Mouse (Mus musculus) kidney, embryonic 14.5 days (tissue): ENCODE results near the gene Hoxd9. TPM values are rescaled to one million over a fixed set of nuclear protein-coding genes. Genes with fewer than 3 reads are reported as not detected.
A peak's percentile ranks its signal among the peaks of the same experiment; 100 is the strongest.

Experiments used
- ATAC-seq: fragments of 200-750 bp; cut with Nextera tagmentation; 2 replicates; pipeline ENCODE4 v1.8.0; 2017; ENCODE audit warnings: moderate number of reproducible peaks, mild to moderate bottlenecking, moderate TSS enrichment, moderate library complexity; ENCODE audit not compliant: low FRiP score, low TSS enrichment
- H3K27ac ChIP-seq: fragments of 300-500 bp; sonication (generic); 2 replicates; pipeline ENCODE4 v1.5.1; 2014; ENCODE audit warnings: low read depth, mild to moderate bottlenecking, low read length, moderate library complexity, mixed read lengths
- H3K27me3 ChIP-seq: fragments of 300-500 bp; sonication (generic); 2 replicates; pipeline ENCODE4 v1.6.1; 2014; ENCODE audit warnings: mild to moderate bottlenecking, low read length; ENCODE audit not compliant: control insufficient read depth, insufficient read depth
- H3K36me3 ChIP-seq: fragments of 300-500 bp; sonication (generic); 2 replicates; pipeline ENCODE4 v1.6.1; 2014; ENCODE audit warnings: low read length, mixed read lengths; ENCODE audit not compliant: control insufficient read depth, insufficient read depth
- H3K4me1 ChIP-seq: fragments of 300-500 bp; sonication (generic); 2 replicates; pipeline ENCODE4 v1.6.1; 2014; ENCODE audit warnings: low read length, mixed read lengths; ENCODE audit not compliant: control insufficient read depth, insufficient read depth
- H3K4me2 ChIP-seq: fragments of 300-500 bp; sonication (generic); replicated peaks from 2 replicates; pipeline ENCODE4 v1.6.1; 2014; ENCODE audit warnings: low read depth, mild to moderate bottlenecking, low read length
- H3K4me3 ChIP-seq: fragments of 300-500 bp; sonication (generic); 2 replicates; pipeline ENCODE4 v1.5.1; 2014; ENCODE audit warnings: mild to moderate bottlenecking, low read length
- H3K9ac ChIP-seq: fragments of 300-500 bp; sonication (generic); 2 replicates; pipeline ENCODE4 v1.6.1; 2014; ENCODE audit warnings: low read depth, mild to moderate bottlenecking, low read length, moderate library complexity
- H3K9me3 ChIP-seq: fragments of 300-500 bp; sonication (generic); 2 replicates; pipeline ENCODE4 v1.6.1; 2016; ENCODE audit warnings: low read length; ENCODE audit not compliant: control insufficient read depth
- WGBS: fragments of 180-500 bp; shearing (Covaris S2); extraction: QIAGEN DNeasy Blood & Tissue Kit; methylation state at CpG from one replicate; pipeline ENCODE4 v1.1.7; 2014; 5-methylcytosine and 5-hydroxymethylcytosine counted together
- polyA plus RNA-seq: library from polyadenylated mRNA; unstranded; fragments of >200 nt; fragmentation: Nextera tagmentation; extraction: Ambion mirVana; gene quantifications from 2 replicates; pipeline ENCODE4 v1.2.1, GENCODE M21; 2014

Gene Hoxd9
- polyA plus RNA-seq, 1 experiment from 2014 or later: 36.2 TPM

- H3K36me3 ChIP-seq: peaks cover 2% of the 10 kb centered on the region; the same call in 1 of the 2 replicates
These were observed 10.4 kb upstream of the Hoxd9 start for GRCm38 (mm10) chr2:74686988-74687697.

DNA sequence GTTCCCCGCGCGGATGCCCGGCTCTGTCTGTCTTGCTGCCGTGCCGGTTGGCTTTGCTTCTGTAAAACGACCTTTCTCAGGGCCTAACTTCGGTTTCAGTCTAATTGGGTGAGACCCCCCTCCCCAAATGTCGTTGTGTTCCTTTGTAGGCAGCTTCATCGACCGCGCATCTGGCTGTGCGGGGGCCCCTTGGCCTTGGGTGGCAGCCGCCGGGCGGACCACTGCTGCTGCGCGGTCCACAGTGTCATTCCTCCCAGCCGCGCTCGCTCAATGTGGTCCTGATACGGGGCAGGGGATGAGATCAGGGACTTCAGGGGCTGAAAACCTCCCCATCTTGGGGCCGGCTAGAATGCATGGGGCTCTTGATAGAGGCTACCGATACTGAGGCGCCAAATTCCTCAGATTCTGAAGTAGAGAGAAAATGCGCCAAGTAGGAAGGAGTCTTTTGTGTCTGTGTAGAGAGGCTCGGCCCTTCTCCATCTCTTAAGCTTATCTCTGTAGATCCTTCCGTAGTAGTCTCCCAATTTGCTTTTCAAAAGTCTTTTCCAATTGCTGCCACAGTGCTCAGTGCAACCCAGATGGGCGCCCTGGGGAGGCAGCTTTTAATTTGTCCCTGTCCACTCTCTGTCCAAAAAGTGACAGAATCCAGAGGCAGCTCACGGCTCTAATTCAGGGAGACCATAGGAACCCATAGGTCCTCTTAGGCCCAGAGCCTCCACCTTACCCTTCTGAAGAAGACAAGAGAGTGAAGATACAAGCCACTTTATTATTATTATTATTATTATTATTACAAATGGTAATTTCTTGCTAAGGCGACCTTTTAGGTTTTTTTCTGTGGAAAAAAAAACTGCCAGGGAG, 9.6 kb upstream of the Hoxd9 start:
- H3K9ac ChIP-seq: peak overlapping the region; percentile 92
- H3K36me3 ChIP-seq: peaks cover 2% of the 10 kb centered on the region; the same call in 1 of the 2 replicates
- 2% methylated on average over 31 of the region's 31 CpGs for WGBS
- H3K27ac ChIP-seq: peak overlapping the region; percentile 94
- peak overlapping the region; percentile 85 for H3K4me2 ChIP-seq
- peak overlapping the region; percentile 85 for H3K4me3 ChIP-seq
- H3K9me3 ChIP-seq: no peaks in the 10 kb centered on the region
- 0 out of 2 replicates have a peak, but pooled peaks cover 5% of the 10 kb centered on the region for H3K4me1 ChIP-seq
- H3K27me3 ChIP-seq: peaks cover 11% of the 10 kb centered on the region; the same call in 1 of the 2 replicates
- ATAC-seq: no peak

More at GRCm38 (mm10) chr2:74686988-74687697, 10.4 kb upstream of the Hoxd9 start:
- Histone ChIP-seq H3K9me3 (no peaks in the 10 kb centered on the region), H3K4me2 (peak overlapping the region; percentile 85), H3K4me1 (0 out of 2 replicates have a peak, but pooled peaks cover 3% of the 10 kb centered on the region), H3K4me3 (peak overlapping the region; percentile 85), H3K9ac (peak overlapping the region; percentile 92), H3K27me3 (peaks cover 10% of the 10 kb centered on the region; the same call in 1 of the 2 replicates), H3K27ac (peak overlapping the region; percentile 94)
- under 1% methylated on average over 27 of the region's 27 CpGs for WGBS
- ATAC-seq: no peak

- peak overlapping the region; percentile 92 for H3K9ac ChIP-seq
These were observed 8.5 kb upstream of the Hoxd9 start for GRCm38 (mm10) chr2:74688795-74689573.

DNA sequence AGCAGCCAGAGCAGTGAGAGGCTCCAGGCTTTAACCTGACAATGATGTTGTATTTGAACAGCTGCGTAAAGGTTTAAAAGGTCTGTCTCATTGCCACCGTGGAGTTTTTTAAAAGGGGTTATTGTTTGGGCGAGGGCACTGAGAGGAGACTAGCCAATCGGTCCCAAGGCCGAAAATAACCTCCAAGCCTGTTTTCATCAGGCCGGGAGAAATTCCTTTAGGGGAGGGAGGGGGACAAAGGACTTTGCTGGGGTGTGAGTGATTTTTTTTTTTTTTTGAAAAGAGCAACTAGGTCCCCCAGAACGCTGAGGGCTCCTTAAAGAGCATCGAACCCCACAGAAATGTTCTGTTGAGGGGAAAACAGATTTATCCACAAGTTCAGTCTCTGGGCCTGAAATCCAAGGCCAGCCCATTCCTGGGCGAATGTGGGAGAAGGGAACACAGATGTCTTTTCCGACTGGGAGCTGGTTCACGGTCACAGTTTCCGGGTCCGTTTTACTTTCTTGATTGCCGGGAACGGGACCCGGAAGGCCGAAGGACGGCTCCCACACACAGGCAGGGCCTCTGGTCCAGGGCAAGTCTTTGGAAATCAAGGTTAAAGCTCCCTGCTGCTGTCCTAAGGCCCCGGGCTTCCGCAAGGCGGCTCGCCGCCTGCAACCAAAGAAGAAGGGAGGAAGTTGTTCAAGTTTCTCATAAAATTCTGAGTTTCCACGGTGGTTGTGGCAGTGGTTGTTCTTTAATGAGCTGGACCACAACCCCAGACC, 7.8 kb upstream of the Hoxd9 start:
- Histone ChIP-seq H3K36me3 (no peaks in the 10 kb centered on the region; the same call in none of the 2 replicates), H3K4me1 (0 out of 2 replicates have a peak, but pooled peaks cover 5% of the 10 kb centered on the region), H3K9ac (peak overlapping the region; percentile 92), H3K9me3 (no peaks in the 10 kb centered on the region), H3K27me3 (peaks cover 7% of the 10 kb centered on the region; the same call in 1 of the 2 replicates), H3K4me2 (peak overlapping the region; percentile 85), H3K4me3 (peak overlapping the region; percentile 85), H3K27ac (peak overlapping the region; percentile 94)
- WGBS: 1% methylated on average over 24 of the region's 24 CpGs
- ATAC-seq: no peak

More at GRCm38 (mm10) chr2:74688795-74689573, 8.5 kb upstream of the Hoxd9 start:
- 4% methylated on average over 12 of the region's 12 CpGs for WGBS
- no peak for ATAC-seq
- H3K4me1 ChIP-seq: 0 out of 2 replicates have a peak, but pooled peaks cover 5% of the 10 kb centered on the region
- H3K36me3 ChIP-seq: peaks cover 1% of the 10 kb centered on the region; the same call in 1 of the 2 replicates
- H3K4me3 ChIP-seq: peak overlapping the region; percentile 85
- H3K27ac ChIP-seq: peak overlapping the region; percentile 94
- H3K9me3 ChIP-seq: no peaks in the 10 kb centered on the region
- peak overlapping the region; percentile 85 for H3K4me2 ChIP-seq
- peaks cover 7% of the 10 kb centered on the region; the same call in 1 of the 2 replicates for H3K27me3 ChIP-seq

- ATAC-seq: no peak
- H3K27ac ChIP-seq: peak overlapping the region; percentile 96
- H3K36me3 ChIP-seq: peaks cover 2% of the 10 kb centered on the region
- H3K4me2 ChIP-seq: peak overlapping the region; percentile 85
- 0 out of 2 replicates have a peak, but pooled peaks cover 8% of the 10 kb centered on the region for H3K4me1 ChIP-seq
- H3K9me3 ChIP-seq: no peaks in the 10 kb centered on the region
- WGBS: 7% methylated on average over 8 of the region's 8 CpGs
- H3K9ac ChIP-seq: peak overlapping the region; percentile 92
- H3K27me3 ChIP-seq: peaks cover 7% of the 10 kb centered on the region; the same call in 1 of the 2 replicates
- peak overlapping the region; percentile 85 for H3K4me3 ChIP-seq
These were observed 7.2 kb upstream of the Hoxd9 start for GRCm38 (mm10) chr2:74690338-74690716.

- Histone ChIP-seq H3K4me1 (peaks cover 16% of the 10 kb centered on the region; the same call in 1 of the 2 replicates), H3K9me3 (no peaks in the 10 kb centered on the region), H3K4me3 (peak within 1 kb of the TSS; percentile 85), H3K4me2 (peak within 1 kb of the TSS; percentile 85), H3K36me3 (peaks cover 8% of the 10 kb centered on the region), H3K27ac (peak within 1 kb of the TSS; percentile 96), H3K9ac (peak within 1 kb of the TSS; percentile 92), H3K27me3 (peaks cover 7% of the 10 kb centered on the region; the same call in 1 of the 2 replicates)
- ATAC-seq: peak; percentile 90
- WGBS: under 1% methylated on average over 56 of the region's 56 CpGs
These were observed 6.2 kb upstream of the Hoxd9 start, which contains the start of gene Hoxd10 for GRCm38 (mm10) chr2:74691022-74691951. TSS of gene Hoxd10 (plus strand) at chr2:74691924.
